Mouse (Mus musculus) natural killer cell, adult 2 months (primary cell): ENCODE data around the gene Cyren.

Source experiments
- DNase-seq, 2 experiments: peaks; one replicate each; pipeline ENCODE4 v3.0.0; 2022; ENCODE audit warnings: low spot score in 2 of 2

Gene Cyren

GRCm38 (mm10) chr6:34899127-34899526 lies 21.3 kb upstream of the Cyren start:
- no peak for DNase-seq

- DNase-seq: no peak
These were observed 18.4 kb upstream of the Cyren start for GRCm38 (mm10) chr6:34896168-34896780.

GRCm38 (mm10) chr6:34895569-34895968 lies 17.7 kb upstream of the Cyren start:
- DNase-seq: no peak

GRCm38 (mm10) chr6:34889185-34889584 lies 11.3 kb upstream of the Cyren start:
- no peak for DNase-seq

GRCm38 (mm10) chr6:34887131-34887850 lies 9.4 kb upstream of the Cyren start:
- DNase-seq: no peak

GRCm38 (mm10) chr6:34884724-34885123 lies 6.9 kb upstream of the Cyren start:
- no peak for DNase-seq

GRCm38 (mm10) chr6:34879911-34880475 lies 2.1 kb upstream of the Cyren start:
- DNase-seq: peak; percentile 38 to 56

DNA sequence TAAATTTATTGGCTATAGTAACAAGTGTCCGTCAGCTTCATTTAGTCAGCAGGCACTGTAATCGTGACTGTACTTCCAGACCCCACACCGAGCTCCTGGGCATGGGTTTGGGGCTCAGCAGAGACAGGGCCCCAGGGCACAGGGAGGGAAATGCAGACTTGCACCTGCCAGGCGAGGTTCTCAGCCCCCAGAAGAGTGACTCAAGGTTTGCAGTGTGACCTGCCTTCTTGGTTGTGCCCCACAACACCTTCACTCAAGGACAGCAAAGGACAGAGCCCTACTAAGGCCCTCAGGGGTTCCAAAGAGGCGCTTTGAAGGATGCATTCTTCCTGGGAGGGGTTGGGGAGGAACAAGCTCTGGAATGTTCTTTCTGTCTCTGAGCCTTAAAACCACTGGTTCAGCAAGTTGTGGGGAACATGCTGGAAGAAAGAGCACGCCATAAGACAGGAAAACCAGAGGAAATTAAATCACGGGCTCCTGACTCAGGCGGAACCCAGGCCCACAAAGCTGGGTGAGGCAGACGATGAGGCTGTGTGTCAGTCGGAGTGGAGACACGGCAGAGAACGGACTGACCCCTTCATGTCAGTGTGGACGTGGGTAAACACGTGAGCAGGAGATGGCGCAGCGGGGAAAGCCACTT lies 1.4 kb upstream of the Cyren start:
- DNase-seq: no peak

- DNase-seq: no peak
These were observed 1.1 kb downstream of the Cyren start for GRCm38 (mm10) chr6:34876835-34877156.

- DNase-seq: peak in 1 of 2 experiments; percentile 57
These were observed 1.7 kb downstream of the Cyren start for GRCm38 (mm10) chr6:34875966-34876834.

DNA sequence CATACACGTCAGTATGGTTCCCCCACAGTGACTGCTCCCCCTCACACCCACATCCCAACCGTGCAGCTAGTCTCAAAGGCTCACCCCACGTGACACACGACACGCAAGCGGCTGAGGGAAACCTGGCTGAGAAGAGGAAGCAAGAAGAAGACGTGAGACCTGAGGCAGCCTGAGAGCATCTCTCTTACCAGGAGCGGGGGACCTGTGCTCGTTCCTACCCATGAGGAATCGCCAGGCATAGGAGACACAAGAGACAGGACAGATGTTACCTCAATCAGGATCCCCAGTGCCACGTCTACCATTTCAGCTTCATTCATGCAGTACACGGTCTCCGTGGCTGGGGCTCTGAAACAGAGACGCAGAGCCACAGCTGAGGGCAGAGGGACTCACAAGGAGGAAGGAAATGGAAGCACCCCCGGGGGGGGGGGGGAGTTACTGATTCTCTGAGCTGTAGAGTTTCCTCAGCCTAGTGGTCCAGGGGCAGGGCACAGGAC lies 2.5 kb downstream of the Cyren start:
- peak; percentile 43 to 81 for DNase-seq

DNA sequence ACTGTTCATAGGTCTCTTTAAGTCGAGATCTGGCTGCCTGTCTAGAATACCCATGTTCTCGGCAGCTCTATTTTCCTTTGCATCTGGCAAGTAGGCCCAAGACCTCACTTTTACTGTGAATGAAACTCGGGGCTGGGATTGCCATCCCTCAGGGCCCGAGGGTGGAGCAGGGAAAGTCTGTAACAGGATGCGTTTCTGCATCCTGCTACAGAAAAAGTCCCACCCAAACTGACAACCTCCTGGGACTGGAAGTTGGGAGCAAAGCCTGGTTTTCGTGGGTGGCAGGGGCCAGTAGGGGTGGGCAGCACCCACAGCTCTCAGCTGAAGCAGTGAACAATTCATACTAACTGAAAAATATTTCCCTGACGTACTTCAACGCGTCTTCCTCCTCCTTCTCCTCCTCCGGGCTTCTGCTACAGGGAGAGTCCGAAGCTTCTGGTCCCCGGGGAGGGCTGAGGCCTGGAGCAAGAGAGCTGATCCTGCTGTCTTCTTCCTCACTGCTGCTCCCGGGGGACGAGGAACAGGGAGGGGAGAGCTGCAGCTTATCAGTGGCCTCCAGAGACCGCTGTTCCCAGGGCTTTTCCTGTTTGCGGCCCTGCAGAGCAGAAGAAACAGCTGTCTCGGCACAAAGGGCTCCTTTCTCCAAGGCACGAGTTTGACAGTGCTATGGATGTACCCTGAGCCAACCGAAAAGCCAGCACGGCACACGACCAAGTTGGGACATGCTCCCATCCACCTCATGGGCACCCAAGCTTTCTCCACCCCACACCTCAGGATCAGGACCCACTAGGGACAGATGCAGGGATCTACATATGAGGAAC lies 3.5 kb downstream of the Cyren start:
- no peak for DNase-seq

DNA sequence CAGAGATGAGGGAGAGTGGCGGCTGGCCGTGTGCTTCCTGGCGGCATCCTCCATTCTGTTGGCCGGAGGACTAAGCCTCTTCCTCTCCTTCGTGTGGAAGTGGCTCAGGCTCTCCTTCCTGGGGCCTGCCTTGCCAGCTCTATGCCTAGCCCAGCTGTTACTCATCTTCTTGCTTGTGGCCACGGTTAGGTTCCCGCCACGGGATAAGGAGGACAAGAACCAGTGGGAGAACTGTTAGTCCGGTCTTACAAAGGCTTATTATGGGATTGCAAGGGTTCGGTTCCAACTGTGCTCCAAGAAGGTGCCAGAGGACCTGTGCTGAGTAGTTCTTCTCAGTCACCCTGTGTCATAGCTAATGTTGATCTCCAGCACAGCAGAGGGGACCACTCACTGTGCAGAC lies 5.0 kb downstream of the Cyren start:
- DNase-seq: no peak

DNA sequence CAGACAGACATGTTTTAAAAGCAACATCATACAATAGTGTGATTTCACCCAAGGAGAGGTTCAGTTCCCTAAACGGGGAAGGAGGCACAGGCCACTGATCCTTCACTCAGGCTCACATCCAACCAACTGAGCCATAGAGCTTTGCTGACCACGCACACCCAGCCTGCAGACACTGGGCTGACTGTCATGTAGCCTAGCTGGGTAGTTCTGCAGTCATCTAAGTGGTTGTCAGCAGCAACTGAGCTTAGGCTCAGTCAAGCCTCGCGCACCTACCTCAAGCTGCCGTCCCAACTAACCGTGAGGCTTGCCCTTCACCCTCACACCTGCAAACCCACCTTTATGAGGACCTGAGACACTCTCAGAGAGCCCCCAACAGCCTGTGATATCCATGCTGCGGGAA lies 5.9 kb downstream of the Cyren start:
- no peak for DNase-seq

GRCm38 (mm10) chr6:34870724-34871123 lies 7.1 kb downstream of the Cyren start:
- DNase-seq: no peak

DNA sequence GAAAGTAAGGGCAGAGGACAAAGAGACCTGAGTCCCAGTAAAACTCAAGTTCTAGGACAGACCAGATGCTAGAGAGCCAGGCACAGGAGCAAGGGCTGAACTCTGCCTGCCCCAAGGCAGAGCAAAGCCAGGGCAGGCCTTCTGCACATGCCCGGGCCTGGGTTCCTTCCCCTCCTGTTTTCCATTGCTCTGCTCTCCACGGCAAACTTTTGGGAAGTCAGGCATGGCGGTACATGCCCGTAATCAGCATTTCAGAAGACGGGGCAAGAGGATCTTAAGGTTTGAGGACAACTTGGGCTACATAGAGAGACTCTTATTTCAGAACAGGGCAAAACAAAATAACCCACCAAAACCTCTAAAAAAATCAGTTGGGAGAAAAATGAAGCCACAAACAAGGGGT lies 7.7 kb downstream of the Cyren start:
- no peak for DNase-seq

DNA sequence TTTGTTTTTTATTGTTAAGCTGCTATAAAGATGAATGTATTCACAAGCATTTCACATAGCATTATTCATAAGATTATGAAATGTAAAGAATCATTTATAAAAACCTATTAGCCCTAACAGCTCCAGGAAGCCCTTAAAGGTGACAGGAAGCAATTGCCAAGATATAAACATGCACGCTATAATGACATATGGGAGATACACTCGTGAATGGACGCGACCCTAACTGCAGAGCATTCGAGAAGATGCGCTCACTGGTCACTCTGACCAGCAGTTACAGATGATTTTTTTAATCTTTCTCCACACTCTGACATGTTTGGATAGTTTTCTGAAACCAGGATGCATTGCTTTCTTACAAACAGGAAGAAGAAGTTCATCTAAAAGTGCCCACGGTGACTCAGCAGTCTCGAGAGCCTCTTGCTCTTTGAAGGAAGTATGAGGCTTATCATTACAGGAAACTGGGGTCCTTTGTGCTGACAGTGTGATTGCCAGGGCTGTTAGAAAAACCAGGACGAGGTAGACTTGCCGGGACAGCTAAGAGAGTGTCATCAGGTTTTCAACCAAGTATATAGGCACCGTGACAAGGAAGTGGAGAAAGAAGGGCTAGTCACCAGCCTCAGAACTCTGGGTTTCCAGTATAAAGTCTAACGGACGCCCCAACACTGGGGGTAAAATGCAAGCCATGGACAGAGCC lies 8.5 kb downstream of the Cyren start:
- peak; percentile 48 for DNase-seq

DNA sequence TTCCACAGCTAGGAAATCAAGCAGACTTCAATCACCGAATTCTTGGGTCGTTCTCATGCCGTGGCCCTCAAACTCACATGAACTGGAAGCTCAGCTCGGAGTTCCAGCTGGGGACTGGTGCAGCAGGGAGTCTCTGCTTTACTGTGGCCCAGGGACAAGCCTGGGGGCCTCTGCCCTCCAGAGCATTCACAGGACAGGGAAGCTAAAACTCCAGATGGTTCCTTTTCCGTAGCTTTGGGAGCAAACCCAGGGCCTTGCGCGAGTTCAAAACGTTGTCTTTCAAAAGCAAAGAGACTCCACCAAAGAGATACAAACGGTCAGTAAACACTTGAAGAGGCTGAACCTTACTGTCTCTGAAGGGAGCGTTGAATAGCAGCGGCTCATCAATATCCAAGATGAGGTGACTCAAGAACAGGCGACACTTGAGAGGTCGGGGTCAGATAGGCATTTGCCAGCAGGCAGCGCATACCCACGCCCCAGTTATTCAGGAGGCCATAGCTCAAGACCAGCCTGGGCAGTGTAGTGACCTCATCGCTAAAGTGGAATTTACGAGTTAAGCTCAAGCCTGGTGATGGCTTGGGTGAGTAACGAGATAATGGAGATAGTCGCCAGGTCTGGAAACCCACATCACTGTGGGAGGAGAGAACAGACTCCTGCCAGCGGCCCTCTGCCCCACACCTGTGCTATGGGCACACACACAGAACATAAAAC lies 9.2 kb downstream of the Cyren start:
- DNase-seq: no peak

DNA sequence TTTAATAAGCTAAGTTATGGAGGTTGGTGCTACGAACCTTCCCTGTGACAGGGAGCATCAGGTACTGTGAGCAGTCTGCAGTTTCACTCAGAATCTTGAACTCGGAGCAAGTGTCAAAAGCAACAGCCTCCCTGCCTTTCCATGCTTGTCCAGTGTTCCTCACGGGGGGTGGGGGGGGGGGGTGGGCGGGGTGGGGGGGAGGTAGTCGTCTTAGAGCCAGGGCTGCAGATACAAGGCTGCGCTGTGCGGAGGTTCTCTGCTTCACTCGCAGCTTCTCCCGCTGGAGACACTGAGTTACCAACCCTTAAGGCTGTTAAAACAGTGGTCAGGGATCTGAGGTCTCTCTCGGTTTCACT lies 9.9 kb downstream of the Cyren start:
- DNase-seq: no peak
